Mouse (Mus musculus): ENCODE results near the gene Zik1.

Gene Zik1

DNA sequence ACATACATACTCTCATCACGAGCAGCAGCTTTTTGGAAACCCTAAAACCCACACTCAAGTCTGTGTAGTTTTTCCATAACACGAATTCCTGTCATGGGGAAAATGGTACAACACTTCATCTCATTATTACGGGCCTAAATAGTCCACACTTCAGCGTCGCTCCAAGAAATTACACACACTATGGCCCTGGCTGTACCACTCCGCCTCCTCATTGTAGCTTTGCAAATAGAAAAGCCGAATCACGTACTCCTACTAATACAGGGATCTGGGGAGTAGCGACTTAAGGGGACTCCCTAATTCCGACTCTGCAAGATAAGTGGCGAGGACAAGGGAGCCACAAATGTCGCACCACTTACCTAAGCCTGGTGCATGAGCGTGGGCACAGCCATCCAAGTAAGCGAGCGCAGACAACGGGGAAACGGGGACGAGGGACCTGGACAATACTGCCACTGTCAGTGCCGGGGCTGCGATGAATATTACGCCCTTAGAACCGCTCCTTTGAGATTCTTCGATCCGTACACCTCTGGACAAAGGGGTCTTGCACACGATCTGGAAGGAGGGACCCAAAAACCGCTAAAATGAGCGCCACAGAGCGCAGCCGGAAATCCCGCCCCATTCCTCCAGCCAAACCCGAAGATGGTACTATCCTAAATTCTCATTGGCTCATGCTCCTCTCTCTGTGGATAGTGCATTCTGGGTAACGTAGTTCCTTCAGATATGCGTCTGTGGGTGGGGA, at the start of gene Zik1:
Zik1 (minus strand) TSS at position 609 of the 736 bp plus-strand sequence.
- in situ Hi-C loops (cut with MboI; ENCODE audit: unreplicated experiment in 2 of 2): no loop called here

DNA sequence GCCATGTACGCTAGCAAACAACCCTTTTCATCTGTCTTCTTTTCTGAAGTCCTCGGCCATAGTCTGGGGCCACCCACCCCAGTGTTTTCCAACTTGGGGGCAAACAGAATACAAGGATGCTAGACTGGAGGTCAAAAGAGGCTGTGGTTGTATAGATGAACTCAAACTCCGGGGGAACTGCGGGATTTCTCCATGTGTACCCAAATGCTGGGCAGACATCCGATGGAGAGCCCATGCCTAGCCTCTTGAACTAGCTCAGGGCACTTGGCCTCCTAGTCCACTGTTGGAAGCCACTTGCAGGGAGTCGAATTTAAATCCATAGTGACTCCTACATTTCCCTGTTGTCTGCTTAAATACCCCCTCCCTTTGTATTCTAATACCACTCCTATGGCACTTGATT, 384 bp upstream of the Zik1 start:
- in situ Hi-C loops (cut with MboI; ENCODE audit: unreplicated experiment in 2 of 2): no loop called here

DNA sequence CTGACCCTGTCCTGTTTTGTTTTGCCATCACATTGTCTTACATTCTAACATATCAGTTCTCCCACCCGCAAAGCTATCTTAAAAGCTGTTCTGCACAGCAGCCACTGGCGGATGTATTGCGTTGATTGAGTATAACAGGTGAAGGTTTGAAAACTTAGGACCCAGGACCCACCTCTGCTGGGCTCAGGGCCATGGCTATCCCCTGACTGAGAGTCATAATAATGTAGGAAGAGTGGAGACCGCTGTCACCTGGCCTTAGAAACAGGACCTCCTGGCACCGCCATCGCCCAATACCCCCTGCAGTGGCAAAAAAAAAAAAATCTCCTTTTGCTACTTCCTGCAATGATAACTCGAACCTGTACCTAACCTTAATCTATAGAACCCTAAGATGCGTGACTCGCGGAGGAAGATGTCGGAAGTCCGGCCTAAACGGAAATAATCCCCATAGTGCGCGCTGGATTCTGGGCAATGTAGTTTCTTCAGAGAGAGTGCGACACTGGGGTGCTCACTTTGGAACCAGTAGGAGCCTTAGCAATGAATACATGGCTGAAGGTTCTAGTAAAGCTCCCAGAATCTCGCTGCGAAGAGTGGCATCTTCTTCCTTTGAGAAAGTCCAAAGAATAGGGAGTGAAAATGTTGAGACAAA, 14.5 kb downstream of the Zik1 start:
- in situ Hi-C loops (cut with MboI; ENCODE audit: unreplicated experiment in 2 of 2): no loop called here

DNA sequence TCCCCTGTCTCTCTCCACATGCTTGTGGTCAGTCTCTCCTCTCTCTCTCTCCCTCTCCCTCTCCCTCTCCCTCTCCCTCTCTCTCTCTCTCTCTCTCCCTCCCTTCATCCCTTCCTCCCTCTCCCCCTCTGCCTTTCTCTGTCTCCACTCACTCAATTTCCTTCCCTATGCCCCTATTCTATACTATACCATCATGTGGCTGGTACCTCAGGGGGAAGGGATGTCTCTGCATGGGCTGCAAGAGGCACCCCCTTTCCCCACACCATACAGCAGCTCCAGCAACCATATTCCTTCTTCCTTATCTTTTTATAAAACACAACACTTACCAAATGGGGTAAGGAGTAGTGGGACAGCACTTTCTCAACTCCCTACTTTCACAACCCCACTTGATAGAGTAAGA, 15.4 kb downstream of the Zik1 start:
- in situ Hi-C loops (cut with MboI; ENCODE audit: unreplicated experiment in 2 of 2): no loop called here

DNA sequence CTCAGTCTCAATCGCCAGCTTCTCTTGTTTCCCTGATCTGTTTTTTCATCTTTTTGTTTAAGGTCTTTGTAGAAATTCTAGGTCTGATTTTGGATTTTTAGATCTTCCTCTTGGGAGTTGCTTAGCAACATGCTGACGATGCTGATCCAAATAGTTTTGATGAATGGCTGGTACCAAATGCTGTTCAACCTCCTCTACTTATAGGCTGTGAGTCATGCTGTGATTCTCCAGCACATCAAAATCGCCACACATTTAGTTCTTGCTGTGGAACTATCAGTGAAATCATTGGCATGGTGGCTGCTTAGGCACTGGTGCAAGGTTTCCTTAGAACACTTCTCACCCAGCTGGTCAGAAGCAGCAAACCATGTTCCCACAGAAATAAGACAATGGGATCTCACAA, 37.0 kb downstream of the Zik1 start:
- in situ Hi-C loops (cut with MboI; ENCODE audit: unreplicated experiment in 2 of 2): no loop called here

- in situ Hi-C loops (cut with MboI; ENCODE audit: unreplicated experiment in 2 of 2): no loop called here
Measured at GRCm38 (mm10) chr7:10443031-10443430, 52.2 kb downstream of the Zik1 start, which contains the start of gene Vmn1r67. Gene Vmn1r67, plus strand, starts transcription at chr7:10443331.
